Mouse (Mus musculus) cerebellum, adult 2 months (tissue): ENCODE data around the gene Cdadc1.

Experiments used
- CTCF ChIP-seq: fragments of 200-500 bp; IDR thresholded peaks from 2 replicates; pipeline ENCODE4 v1.5.1; 2011; ENCODE audit warnings: low read depth, mild to moderate bottlenecking, control low read depth, low read length, moderate library complexity, borderline replicate concordance; ENCODE audit not compliant: insufficient read depth
- POLR2A ChIP-seq: fragments of 200-500 bp; IDR thresholded peaks from 2 replicates; pipeline ENCODE4 v1.6.1; 2011; ENCODE audit warnings: low read length, control low read depth, borderline replicate concordance; ENCODE audit not compliant: insufficient read depth

DNA sequence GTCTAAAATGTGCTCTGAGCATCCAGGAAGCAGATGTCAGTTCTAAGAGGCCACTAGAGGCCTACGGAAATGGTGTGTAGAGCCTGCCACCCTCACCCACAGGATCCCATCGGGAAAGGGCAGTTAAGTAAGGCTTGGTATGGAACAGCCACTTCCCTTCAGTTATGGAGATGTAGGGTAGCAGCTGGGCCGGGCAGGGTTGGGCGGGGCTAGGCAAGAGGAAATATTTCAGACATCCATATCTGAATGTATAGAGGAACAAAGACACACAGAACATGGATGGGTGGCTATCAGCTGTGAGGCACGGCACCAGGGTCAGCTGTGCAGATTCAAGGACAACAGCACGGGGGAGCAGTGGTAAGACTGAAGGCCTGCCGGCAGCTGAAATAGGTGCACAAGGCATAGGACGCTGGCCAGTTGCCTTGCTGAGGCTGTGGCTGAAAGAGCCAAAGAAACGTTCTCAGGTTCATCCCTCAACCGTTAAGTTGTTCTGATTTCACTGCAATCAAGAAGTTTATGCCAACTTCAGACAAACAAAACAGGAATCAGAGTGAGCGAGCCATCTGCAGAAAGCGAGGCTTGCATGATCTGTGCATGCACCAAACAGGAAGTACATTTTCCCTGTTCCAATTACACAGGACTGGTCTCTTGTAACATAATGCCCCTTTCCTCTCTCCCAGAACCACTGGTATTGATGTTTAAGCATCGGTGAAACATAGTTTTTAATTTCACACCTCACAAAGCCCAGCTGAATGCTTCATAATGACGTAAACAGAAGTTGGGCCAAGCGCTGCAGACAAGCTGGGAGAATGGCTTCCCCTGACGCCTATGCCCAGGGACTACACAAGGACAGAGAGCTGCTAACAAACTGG lies 49.3 kb upstream of the Cdadc1 start:
- TF ChIP-seq POLR2A (no peak), CTCF (no peak)
